In the genomic region with DNA sequence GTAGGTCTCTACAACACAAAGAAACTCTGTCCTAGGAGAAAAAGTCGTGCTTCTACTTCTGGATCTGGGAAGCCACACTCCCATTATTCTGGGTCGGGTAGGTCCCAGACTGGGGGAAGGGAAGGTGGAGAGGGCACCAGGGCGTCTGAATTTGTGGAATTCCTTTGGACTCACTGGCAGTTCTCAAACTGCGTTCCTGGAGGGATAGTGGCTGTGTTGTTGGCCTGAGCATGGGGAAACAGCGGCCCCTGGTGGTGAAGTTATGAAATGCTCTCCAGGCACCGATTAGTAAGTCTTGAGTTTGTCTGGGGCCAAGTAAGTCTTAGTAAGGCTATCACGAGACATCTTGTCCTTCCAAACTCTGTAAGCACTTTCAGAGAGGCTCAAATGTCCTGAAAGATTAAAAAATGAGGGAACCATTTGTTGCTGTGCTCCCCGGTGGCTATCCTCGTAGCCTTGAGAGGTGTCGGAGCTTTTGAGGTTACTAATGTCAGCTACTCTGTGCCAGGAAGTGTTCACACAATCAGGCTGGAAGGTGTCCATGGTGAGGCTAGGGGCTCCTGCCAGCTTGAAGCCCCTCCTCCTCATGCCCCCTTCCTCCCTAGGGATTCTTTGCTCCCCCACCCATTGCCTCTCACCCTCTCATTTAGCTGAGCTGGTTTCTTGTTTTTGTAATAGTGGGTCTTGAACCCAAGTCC, we compare ENCODE assay signal across 8 mouse cellular contexts. TPM values are rescaled to one million over a fixed set of nuclear protein-coding genes. Genes with fewer than 3 reads are reported as not detected.
A peak's percentile ranks its signal among the peaks of the same experiment; 100 is the strongest.
DNase-seq lines count a peak whose midpoint lies in the region; ATAC-seq lines count a peak whose summit lies in the region.

No protein-coding gene starts in this region.

- WGBS in hindbrain, embryonic 15.5 days = 13% methylated on average over 10 of the region's 10 CpGs

- H3K27me3 ChIP-seq in hindbrain, embryonic 15.5 days = no peaks in the 10 kb centered on the region

- H3K4me2 ChIP-seq in hindbrain, embryonic 15.5 days = no peak overlapping the region

- peak; percentile 50 for DNase-seq in T-cell, adult 2 months (ENCODE audit: low spot score)
- peak; percentile 93 to 94 for DNase-seq in cerebellum, postnatal 14 days
- DNase-seq in frontal cortex, postnatal 14 days (ENCODE audit: low spot score in 2 of 2) = peak; percentile 74 to 89
- DNase-seq in layer of hippocampus, postnatal 36 days = peak; percentile 85 to 88
- peak; percentile 84 for DNase-seq in right cerebral cortex, adult 18-20 months
- peak; percentile 87 for DNase-seq in urinary bladder, adult 2 months (ENCODE audit: low spot score)

- peak; percentile 72 for ATAC-seq in hindbrain, embryonic 15.5 days (ENCODE audit: low FRiP score, low read depth)
- peak; percentile 83 for ATAC-seq in megakaryocyte, adult 5-6 weeks (ENCODE audit: poor library complexity, severe bottlenecking)

- H3K36me3 ChIP-seq in hindbrain, embryonic 15.5 days = no peaks in the 10 kb centered on the region

- H3K27ac ChIP-seq in hindbrain, embryonic 15.5 days (replicated peaks) = no peak overlapping the region

- peaks cover 4% of the 10 kb centered on the region; the same call in 1 of the 2 replicates for H3K4me1 ChIP-seq in hindbrain, embryonic 15.5 days (replicated peaks)

- H3K4me3 ChIP-seq in hindbrain, embryonic 15.5 days = no peak overlapping the region

- no peaks in the 10 kb centered on the region for H3K9me3 ChIP-seq in hindbrain, embryonic 15.5 days

- H3K9ac ChIP-seq in hindbrain, embryonic 15.5 days = no peak overlapping the region

RNA-seq across cellular contexts. Expression of a gene that starts 50.2 kb away (rescaled TPM):
- polyA plus RNA-seq in hindbrain, embryonic 15.5 days (2015; fragmentation: Nextera tagmentation; extraction: Ambion mirVana) = 13.7 and 14.4 TPM in 2 replicates
- 10 to 100 TPM; 43.0 to 46.8 TPM for total RNA-seq in layer of hippocampus, postnatal 36 days (2021)
- 0.07 and 0.41 TPM in 2 replicates for total RNA-seq in megakaryocyte, adult 5-6 weeks (2015)
- 5.0 TPM in 1 of 2 replicates, not detected in the other for total RNA-seq in megakaryocyte, adult 5-6 weeks (2017)
- polyA plus RNA-seq in urinary bladder, adult 2 months (2012; rRNA removed) = 69.2 and 78.7 TPM in 2 replicates

Comparison
In these comparisons a context has a peak if more than half of its experiments do, and no peak if none do; other contexts are left out.
1. RNA of a gene that starts 50.2 kb away (total RNA-seq): 43.0 to 46.8 TPM in layer of hippocampus, postnatal 36 days; 0.07 to 5.0 TPM in megakaryocyte, adult 5-6 weeks; every median in the first group is over 4 times any median in the second.
2. Peak in every context shown above with its lines, with median percentiles within 50 percentile points of each other: DNase-seq.